Mouse (Mus musculus) liver, embryonic 15.5 days (tissue): Measurements from ENCODE around the gene AI481877. TPM values are rescaled to one million over a fixed set of nuclear protein-coding genes. Genes with fewer than 3 reads are reported as not detected.

Source experiments
- ATAC-seq: fragments of 200-750 bp; cut with Nextera tagmentation; 2 replicates; pipeline ENCODE4 v1.8.0; 2017; ENCODE audit warnings: moderate number of reproducible peaks, mild to moderate bottlenecking, moderate library complexity; ENCODE audit not compliant: insufficient read depth
- H3K27ac ChIP-seq: fragments of 300-500 bp; sonication (generic); replicated peaks from 2 replicates; pipeline ENCODE4 v1.5.1; 2015; ENCODE audit warnings: mild to moderate bottlenecking, inconsistent platforms
- H3K27me3 ChIP-seq: fragments of 300-500 bp; sonication (generic); 2 replicates; pipeline ENCODE4 v1.6.1; 2015; ENCODE audit warnings: mild to moderate bottlenecking, inconsistent platforms
- H3K36me3 ChIP-seq: fragments of 300-500 bp; sonication (generic); replicated peaks from 2 replicates; pipeline ENCODE4 v1.6.1; 2015; ENCODE audit warnings: moderate library complexity, mild to moderate bottlenecking, inconsistent platforms
- H3K4me1 ChIP-seq: fragments of 300-500 bp; sonication (generic); replicated peaks from 2 replicates; pipeline ENCODE4 v1.6.1; 2015; ENCODE audit warnings: inconsistent platforms
- H3K4me2 ChIP-seq: fragments of 300-500 bp; sonication (generic); 2 replicates; pipeline ENCODE4 v1.6.1; 2015; ENCODE audit warnings: moderate library complexity, mild to moderate bottlenecking, inconsistent platforms
- H3K4me3 ChIP-seq: fragments of 300-500 bp; sonication (generic); replicated peaks from 2 replicates; pipeline ENCODE4 v1.5.1; 2015; ENCODE audit warnings: mild to moderate bottlenecking, inconsistent platforms
- H3K9ac ChIP-seq: fragments of 300-500 bp; sonication (generic); 2 replicates; pipeline ENCODE4 v1.6.1; 2015; ENCODE audit warnings: moderate library complexity, mild to moderate bottlenecking, inconsistent platforms
- H3K9me3 ChIP-seq: fragments of 300-500 bp; sonication (generic); replicated peaks from 2 replicates; pipeline ENCODE4 v1.6.1; 2016; ENCODE audit warnings: inconsistent platforms
- WGBS: fragments of 180-500 bp; shearing (Covaris S2); methylation state at CpG from one replicate; pipeline ENCODE4 v1.1.7; 2015; ENCODE audit warnings: mixed read lengths; ENCODE audit not compliant: insufficient replicate concordance; 5-methylcytosine and 5-hydroxymethylcytosine counted together
- polyA plus RNA-seq: library from polyadenylated mRNA; unstranded; fragments of >200 nt; fragmentation: Nextera tagmentation; extraction: Ambion mirVana; gene quantifications from 2 replicates; pipeline ENCODE4 v1.2.1, GENCODE M21; 2015

AI481877 gene
- polyA plus RNA-seq, 1 experiment from 2014 or later, result not detected

DNA sequence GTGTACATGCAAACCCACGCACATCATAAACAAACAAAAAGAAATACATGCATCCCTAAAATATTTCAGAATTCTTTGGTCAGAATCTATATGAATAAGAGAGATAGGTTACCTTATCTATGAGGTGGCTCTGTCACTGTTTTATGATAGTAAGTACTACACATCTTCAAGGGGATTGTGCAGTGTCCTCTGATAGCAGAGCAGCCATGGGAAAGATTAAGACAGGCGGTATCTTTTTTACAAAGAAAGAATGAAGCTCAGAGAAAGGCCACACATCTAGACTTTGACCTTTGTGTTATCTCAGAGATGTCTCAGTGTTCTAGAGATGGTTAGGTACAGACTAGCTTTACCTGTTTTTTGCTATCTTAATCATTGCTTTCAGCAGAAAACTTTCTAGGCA lies 121.9 kb downstream of the AI481877 start:
- no peak overlapping the region for H3K4me2 ChIP-seq
- no peaks in the 10 kb centered on the region for H3K9me3 ChIP-seq
- ATAC-seq, result no peak
- peaks cover 8% of the 10 kb centered on the region for H3K4me1 ChIP-seq
- no peak overlapping the region for H3K4me3 ChIP-seq
- H3K27me3 ChIP-seq, result no peaks in the 10 kb centered on the region
- H3K27ac ChIP-seq, result no peak overlapping the region
- H3K36me3 ChIP-seq, result peaks cover 27% of the 10 kb centered on the region
- WGBS, result 46% methylated on average over 2 of the region's 2 CpGs
- H3K9ac ChIP-seq, result no peak overlapping the region

DNA sequence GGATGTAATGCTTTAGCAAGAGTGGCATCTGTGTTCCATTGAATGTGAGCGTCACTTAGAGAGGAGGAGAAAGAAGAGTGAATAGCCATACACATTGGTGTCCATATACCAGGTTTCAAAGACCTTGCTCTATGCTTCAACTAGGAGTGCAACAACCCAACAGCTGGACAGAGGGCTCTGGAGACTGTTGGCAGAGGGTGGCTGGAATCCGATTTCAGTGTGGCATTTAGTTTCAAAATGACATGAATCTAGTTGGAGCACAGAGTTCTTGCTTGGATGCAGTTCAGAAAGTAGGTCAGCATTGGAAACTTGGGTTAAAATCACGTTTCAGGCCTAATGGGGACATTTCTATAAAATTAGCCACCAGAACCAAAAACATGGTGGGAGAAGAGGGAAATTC lies 123.6 kb downstream of the AI481877 start:
- ATAC-seq, result no peak
- Histone ChIP-seq H3K4me3 (no peak overlapping the region), H3K9ac (no peak overlapping the region), H3K27me3 (no peaks in the 10 kb centered on the region), H3K4me1 (peaks cover 22% of the 10 kb centered on the region), H3K36me3 (peaks cover 19% of the 10 kb centered on the region), H3K9me3 (no peaks in the 10 kb centered on the region), H3K27ac (no peak overlapping the region), H3K4me2 (no peak overlapping the region)
- WGBS, result 71% methylated on average over 3 of the region's 3 CpGs

DNA sequence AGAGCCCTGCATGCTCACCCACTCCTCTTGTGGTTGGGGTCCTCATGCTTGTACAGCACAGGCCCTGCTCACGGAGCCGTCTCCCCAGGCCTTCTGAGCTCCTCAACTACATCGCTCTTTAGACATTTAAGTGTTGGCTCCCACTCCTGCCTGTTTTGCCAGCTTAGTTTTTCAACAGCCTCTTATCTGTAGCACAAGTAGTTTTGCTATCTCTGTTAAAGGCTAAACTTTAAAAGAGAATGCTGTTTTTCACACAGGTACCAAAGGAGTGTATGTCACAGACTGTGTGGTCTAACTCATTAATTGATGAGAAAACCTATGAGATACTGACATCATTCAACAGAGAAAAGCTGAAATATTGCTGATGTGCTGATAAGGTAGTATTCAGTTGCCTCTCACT lies 127.3 kb downstream of the AI481877 start:
- H3K4me1 ChIP-seq, result peaks cover 41% of the 10 kb centered on the region
- H3K36me3 ChIP-seq, result no peaks in the 10 kb centered on the region
- 42% methylated on average over 3 of the region's 3 CpGs for WGBS
- no peak overlapping the region for H3K27ac ChIP-seq
- H3K27me3 ChIP-seq, result no peaks in the 10 kb centered on the region
- H3K4me2 ChIP-seq, result no peak overlapping the region
- H3K9me3 ChIP-seq, result no peaks in the 10 kb centered on the region
- no peak overlapping the region for H3K9ac ChIP-seq
- no peak overlapping the region for H3K4me3 ChIP-seq
- no peak for ATAC-seq

DNA sequence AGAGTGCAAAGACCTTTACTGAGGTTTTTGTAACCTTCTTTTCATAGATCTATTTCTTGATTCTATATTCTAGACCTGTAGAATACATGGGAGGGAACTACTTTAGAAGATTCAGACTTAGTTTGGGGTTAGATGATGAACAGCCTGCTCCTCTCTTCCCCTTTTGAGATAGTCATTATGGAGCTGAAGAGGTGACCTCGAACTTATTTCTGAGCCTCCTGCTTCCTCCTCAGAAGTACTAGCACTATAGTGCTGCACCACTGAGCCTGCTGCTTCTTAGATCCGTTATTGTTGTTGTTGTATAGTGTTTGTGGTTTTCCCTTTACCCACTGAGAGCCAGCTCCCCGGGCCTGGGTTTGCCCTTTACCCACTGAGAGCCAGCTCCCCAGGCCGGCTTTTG lies 129.1 kb downstream of the AI481877 start:
- no peaks in the 10 kb centered on the region for H3K9me3 ChIP-seq
- H3K36me3 ChIP-seq, result no peaks in the 10 kb centered on the region
- WGBS, result 16% methylated on average over 4 of the region's 4 CpGs
- no peak for ATAC-seq
- H3K27me3 ChIP-seq, result no peaks in the 10 kb centered on the region
- H3K27ac ChIP-seq, result peak overlapping the region; percentile 53; the same call in 1 of the 2 replicates
- no peak overlapping the region for H3K4me2 ChIP-seq
- no peak overlapping the region for H3K9ac ChIP-seq
- H3K4me3 ChIP-seq, result no peak overlapping the region
- peaks cover 57% of the 10 kb centered on the region for H3K4me1 ChIP-seq

DNA sequence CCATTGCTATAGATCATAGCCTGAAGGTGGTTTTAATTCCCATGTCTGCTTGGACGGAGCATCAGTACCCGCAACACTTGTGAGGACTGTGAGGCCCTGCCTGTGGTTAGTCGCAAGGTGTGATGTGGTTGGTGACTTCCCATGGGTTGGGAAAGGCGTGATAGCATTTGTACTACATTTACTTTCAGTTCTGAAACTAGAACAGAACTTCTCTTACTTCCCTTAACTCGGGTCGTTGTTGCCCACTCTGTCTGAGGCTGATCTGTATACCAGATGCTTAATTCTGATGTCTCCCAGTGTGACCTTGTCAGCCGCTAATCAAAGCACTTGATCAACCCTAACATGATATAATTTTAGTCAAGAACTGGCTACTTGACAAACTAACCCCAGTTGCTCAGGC lies 129.6 kb downstream of the AI481877 start:
- no peak for ATAC-seq
- H3K4me2 ChIP-seq, result no peak overlapping the region; the same call in 1 of the 2 replicates
- H3K36me3 ChIP-seq, result no peaks in the 10 kb centered on the region
- peaks cover 62% of the 10 kb centered on the region for H3K4me1 ChIP-seq
- H3K9me3 ChIP-seq, result no peaks in the 10 kb centered on the region
- H3K9ac ChIP-seq, result no peak overlapping the region
- no peak overlapping the region for H3K4me3 ChIP-seq
- peak overlapping the region; percentile 53; the same call in 1 of the 2 replicates for H3K27ac ChIP-seq
- 37% methylated on average over 7 of the region's 7 CpGs for whole genome bisulfite sequencing
- H3K27me3 ChIP-seq, result no peaks in the 10 kb centered on the region

DNA sequence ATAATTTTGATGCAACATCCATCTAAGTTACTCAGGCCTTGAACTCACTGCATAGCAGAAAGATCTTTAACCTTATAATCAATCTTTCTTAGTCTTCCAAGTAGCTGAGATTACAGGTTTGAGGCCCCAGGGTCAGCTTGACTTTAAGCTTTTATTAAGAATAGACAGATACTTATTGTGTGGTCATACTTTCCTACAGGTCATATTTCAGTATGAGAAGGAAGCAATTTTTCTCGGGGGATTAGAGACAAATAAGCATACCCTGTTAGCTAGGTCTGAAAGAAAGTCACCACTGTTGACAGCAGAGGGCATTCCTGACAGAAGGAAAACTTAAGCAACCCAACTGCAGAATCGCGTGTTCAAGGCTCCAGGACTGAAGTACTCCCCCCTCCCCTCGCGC lies 130.8 kb downstream of the AI481877 start:
- Histone ChIP-seq H3K4me3 (no peak overlapping the region), H3K9ac (no peak overlapping the region), H3K4me2 (no peak overlapping the region), H3K9me3 (no peaks in the 10 kb centered on the region), H3K4me1 (peaks cover 71% of the 10 kb centered on the region), H3K27me3 (no peaks in the 10 kb centered on the region), H3K27ac (no peak overlapping the region), H3K36me3 (no peaks in the 10 kb centered on the region)
- WGBS, result 72% methylated on average over 5 of the region's 5 CpGs
- no peak for ATAC-seq

DNA sequence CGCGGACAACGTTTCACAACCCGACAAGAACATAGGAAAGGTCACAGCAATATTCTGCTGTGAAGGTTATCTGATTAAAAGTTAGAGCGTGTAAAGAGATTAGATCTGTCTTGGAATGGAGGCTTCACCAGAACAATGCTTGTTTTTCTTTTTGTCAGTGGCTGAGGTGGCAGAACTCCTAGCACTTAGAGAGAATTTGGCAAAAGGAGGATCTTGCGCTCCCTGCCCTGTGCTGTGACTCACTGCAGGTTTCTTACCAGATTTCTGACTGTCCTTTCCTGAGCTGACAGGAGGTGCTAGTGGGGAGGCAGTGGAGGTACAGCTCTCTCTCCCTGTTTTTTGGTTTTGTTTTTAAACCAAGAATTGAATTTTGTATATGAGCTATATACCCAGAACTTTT lies 131.8 kb downstream of the AI481877 start:
- H3K4me1 ChIP-seq, result peaks cover 77% of the 10 kb centered on the region
- H3K4me2 ChIP-seq, result no peak overlapping the region
- no peak overlapping the region for H3K27ac ChIP-seq
- H3K9ac ChIP-seq, result no peak overlapping the region
- no peak overlapping the region for H3K4me3 ChIP-seq
- H3K36me3 ChIP-seq, result no peaks in the 10 kb centered on the region
- 71% methylated on average over 6 of the region's 6 CpGs for WGBS
- H3K27me3 ChIP-seq, result no peaks in the 10 kb centered on the region
- ATAC-seq, result no peak
- no peaks in the 10 kb centered on the region for H3K9me3 ChIP-seq

DNA sequence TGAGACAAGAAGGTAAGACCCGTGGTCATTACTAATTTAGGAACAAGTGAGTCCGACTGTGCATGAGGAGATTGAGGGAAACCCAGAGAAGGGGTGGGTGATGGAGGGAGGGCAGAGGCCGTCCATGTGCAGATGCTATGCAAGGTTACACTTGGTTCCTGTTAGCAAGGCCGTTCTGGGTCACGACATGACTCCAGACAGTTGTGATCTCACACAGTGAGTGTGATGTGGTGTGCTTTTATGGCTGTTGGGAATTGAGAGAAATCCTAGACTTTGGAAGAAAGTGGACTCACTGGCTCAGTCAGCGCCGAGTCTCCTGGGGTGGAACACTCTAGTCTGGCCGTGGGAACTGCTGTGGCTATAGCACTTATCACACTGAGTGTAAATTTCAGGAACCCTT lies 132.6 kb downstream of the AI481877 start:
- ATAC-seq, result no peak
- Histone ChIP-seq H3K4me2 (no peak overlapping the region), H3K27ac (no peak overlapping the region), H3K4me1 (peaks cover 71% of the 10 kb centered on the region), H3K27me3 (no peaks in the 10 kb centered on the region), H3K9me3 (no peaks in the 10 kb centered on the region), H3K36me3 (no peaks in the 10 kb centered on the region), H3K9ac (no peak overlapping the region), H3K4me3 (no peak overlapping the region)
- 50% methylated on average over 8 of the region's 8 CpGs for WGBS

DNA sequence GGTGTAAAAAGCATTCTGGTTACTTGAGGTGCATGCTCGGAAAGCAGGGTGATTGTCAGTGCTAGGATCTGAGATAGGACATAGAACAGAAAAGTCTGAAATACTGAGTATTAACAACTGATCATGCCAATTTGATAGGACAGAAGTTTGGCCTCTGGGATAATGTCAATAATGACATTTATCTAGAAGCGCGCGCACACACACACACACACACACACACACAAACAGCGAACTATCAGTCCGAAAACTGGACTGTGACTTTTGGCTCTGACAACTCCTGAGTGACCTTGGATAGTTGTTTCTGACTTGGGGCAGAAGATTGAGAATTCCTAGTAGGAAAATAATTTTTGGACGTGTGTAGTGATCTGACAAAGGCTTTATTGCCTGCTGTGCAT lies 135.0 kb downstream of the AI481877 start:
- H3K9ac ChIP-seq, result peak overlapping the region; percentile 87
- peak overlapping the region; percentile 98 for H3K4me2 ChIP-seq
- peak overlapping the region; percentile 89; the same call in 1 of the 2 replicates for H3K27ac ChIP-seq
- peaks cover 56% of the 10 kb centered on the region for H3K4me1 ChIP-seq
- ATAC-seq, result no peak
- H3K4me3 ChIP-seq, result peak overlapping the region; percentile 92
- no peaks in the 10 kb centered on the region for H3K27me3 ChIP-seq
- WGBS, result 11% methylated on average over 7 of the region's 7 CpGs
- H3K36me3 ChIP-seq, result no peaks in the 10 kb centered on the region
- no peaks in the 10 kb centered on the region for H3K9me3 ChIP-seq

DNA sequence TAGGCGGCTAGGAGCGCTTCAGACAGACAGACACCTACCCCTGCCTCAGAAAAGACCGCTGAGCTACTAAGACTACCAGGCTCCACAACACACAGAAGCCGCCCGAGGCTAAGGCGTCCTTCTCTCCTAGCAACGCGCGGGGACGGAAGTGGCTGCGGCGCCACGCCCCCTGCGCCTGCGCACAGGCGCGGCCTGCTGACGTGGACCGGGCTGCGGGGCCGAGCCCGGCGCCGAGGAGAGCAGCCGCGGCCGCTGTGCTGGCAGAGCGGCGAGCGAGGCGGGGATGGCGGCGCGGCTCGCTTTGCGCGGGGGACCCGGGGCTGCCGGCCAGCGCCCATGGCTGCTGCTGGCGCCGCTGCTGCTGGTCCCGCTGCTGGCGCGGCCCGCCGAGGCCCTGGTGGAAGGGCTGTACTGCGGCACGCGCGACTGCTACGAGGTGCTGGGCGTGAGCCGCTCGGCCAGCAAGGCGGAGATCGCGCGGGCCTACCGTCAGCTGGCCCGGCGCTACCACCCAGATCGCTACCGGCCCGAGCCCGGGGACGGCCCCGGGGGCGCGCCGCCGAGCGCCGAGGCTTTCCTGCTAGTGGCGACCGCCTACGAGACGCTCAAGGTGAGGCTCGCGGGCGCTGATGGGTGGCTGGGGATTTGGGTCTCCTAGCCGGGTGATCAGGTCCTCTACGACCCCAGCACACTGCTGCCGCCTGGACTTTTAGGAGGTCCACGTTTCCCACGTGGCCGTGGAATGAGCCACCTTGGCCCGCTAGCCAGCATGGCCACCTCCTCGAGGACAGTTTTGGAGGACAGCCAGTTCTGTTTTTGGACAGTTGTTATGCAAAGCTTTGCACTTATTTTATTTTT lies 135.6 kb downstream of the AI481877 start, which contains the start of gene Gm20503:
Gene Gm20503 (plus strand): TSS at position 263 of the 858 bp plus-strand sequence.
- peaks cover 54% of the 10 kb centered on the region for H3K4me1 ChIP-seq
- no peaks in the 10 kb centered on the region for H3K27me3 ChIP-seq
- H3K9ac ChIP-seq, result peak within 1 kb of the TSS; percentile 87
- no peaks in the 10 kb centered on the region for H3K9me3 ChIP-seq
- H3K27ac ChIP-seq, result peak within 1 kb of the TSS; percentile 89
- no peaks in the 10 kb centered on the region for H3K36me3 ChIP-seq
- peak within 1 kb of the TSS; percentile 98 for H3K4me2 ChIP-seq
- H3K4me3 ChIP-seq, result peak within 1 kb of the TSS; percentile 92
- WGBS, result under 1% methylated on average over 89 of the region's 89 CpGs
- ATAC-seq, result peak; percentile 98

DNA sequence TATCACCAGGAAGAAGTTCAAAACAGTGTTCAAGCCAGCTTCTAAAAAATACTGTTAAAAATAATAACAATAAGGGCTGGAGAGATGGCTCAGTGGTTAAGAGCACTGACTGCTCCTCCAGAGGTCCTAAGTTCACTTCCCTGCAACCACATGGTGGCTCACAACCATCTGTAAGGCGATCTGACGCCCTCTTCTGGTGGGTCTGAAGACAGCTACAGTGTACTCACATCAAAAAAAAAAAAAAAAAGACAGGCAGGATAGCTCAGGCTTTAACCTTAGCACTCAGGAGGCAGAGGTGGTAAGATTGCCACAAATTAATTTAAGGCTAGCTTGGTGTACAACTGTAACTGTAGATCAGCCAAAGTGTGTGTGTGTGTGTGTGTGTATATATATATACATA lies 138.2 kb downstream of the AI481877 start:
- no peak overlapping the region for H3K27ac ChIP-seq
- no peaks in the 10 kb centered on the region for H3K9me3 ChIP-seq
- H3K4me2 ChIP-seq, result no peak overlapping the region
- no peak for ATAC-seq
- H3K27me3 ChIP-seq, result no peaks in the 10 kb centered on the region
- WGBS, result 2% methylated on average over 2 of the region's 2 CpGs
- H3K4me3 ChIP-seq, result no peak overlapping the region
- no peak overlapping the region for H3K9ac ChIP-seq
- peaks cover 39% of the 10 kb centered on the region for H3K4me1 ChIP-seq
- H3K36me3 ChIP-seq, result no peaks in the 10 kb centered on the region
